Mouse (Mus musculus): Measurements from ENCODE around the gene Ccdc12. TPM values are rescaled to one million over a fixed set of nuclear protein-coding genes. Genes with fewer than 3 reads are reported as not detected.
"Not testable (repeated sequence)": the region's sequence is repeated elsewhere in the genome, so short reads cannot be mapped to it uniquely, and the experiment has no call there.

The Ccdc12 gene
- polyA plus RNA-seq, 1 experiment from 2014 or later, result 138 TPM

DNA sequence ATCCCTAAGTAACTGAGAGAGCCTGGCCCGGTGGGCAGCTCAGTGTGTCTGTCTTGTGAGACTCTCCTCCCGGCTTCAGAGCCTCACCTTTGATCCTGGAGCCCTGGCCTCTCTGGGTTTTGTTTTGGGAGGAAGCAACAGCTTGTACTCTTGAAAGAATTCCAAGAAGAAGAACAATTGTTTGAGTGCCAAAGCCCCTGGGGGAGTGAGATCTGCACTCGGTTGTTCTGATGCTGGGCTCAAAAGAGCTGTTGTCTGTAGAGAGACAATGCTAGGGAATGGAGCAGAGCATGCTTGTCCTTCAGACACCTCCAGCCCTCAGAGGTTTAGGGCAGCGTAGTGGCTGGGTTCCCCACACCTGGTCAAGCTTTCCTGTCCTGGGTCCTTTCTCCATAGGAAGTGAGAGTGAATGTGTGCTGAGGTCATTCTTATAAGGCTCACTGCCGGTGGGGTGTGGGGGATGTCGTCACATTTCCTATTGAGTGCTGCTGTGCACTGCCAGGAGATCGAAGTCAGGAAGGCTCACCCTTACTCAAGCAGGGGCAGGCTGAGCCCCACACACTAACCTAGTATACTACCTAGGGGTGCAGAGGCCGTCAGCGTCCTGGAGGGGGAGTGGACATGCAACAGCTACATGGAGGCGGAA lies 16.9 kb downstream of the Ccdc12 start:
- no peak overlapping the region for H3K9ac ChIP-seq (replicated peaks; ENCODE audit: low read depth, low read length)
- no peak overlapping the region for H3K4me2 ChIP-seq (replicated peaks; ENCODE audit: low read depth, low read length)
- H3K4me1 ChIP-seq (ENCODE audit: control insufficient read depth, insufficient read depth, low read length), result peaks cover 10% of the 10 kb centered on the region; the same call in 1 of the 2 replicates
- no peaks in the 10 kb centered on the region for H3K36me3 ChIP-seq (ENCODE audit: control insufficient read depth, insufficient read depth, low read length)
- H3K27ac ChIP-seq (ENCODE audit: low read length), result no peak overlapping the region
- H3K27me3 ChIP-seq (ENCODE audit: control insufficient read depth, insufficient read depth, low read length), result no peaks in the 10 kb centered on the region
- no peak overlapping the region for H3K4me3 ChIP-seq (ENCODE audit: low read depth, low read length)
- 64% methylated on average over 10 of the region's 10 CpGs for WGBS
- ATAC-seq (ENCODE audit: insufficient number of reproducible peaks, insufficient read depth, low FRiP score, low read depth), result no peak
- H3K9me3 ChIP-seq (ENCODE audit: control insufficient read depth, low read depth, low read length), result no peaks in the 10 kb centered on the region

DNA sequence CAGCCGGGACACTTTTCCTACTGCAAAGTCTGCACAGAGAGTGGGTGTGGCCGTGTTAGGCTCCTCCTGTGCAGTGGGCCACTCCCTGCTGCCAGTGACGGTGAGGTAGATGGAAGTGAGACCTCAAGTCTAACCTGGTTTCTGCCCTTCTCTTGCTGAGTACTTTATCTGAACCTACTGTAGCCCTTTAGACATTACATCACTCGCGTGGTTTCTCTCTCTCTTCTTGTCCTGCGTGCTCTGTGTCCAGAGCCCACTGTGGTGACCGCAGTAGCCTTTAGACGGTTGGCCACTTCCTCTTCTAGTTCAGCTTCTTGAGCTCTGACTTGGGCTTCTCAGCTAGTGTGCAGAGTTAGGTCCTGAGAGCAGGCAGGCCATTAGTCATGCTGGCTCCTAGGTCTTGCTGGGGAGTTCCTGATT lies 20.2 kb downstream of the Ccdc12 start:
- WGBS, result 76% methylated on average over 8 of the region's 8 CpGs
- H3K9me3 ChIP-seq (ENCODE audit: control insufficient read depth, low read depth, low read length), result no peaks in the 10 kb centered on the region
- H3K27me3 ChIP-seq (ENCODE audit: control insufficient read depth, insufficient read depth, low read length), result no peaks in the 10 kb centered on the region
- H3K4me1 ChIP-seq (ENCODE audit: control insufficient read depth, insufficient read depth, low read length), result peaks cover 10% of the 10 kb centered on the region; the same call in 1 of the 2 replicates
- H3K4me2 ChIP-seq (replicated peaks; ENCODE audit: low read depth, low read length), result no peak overlapping the region
- H3K9ac ChIP-seq (replicated peaks; ENCODE audit: low read depth, low read length), result no peak overlapping the region
- no peak overlapping the region for H3K27ac ChIP-seq (ENCODE audit: low read length)
- H3K4me3 ChIP-seq (ENCODE audit: low read depth, low read length), result no peak overlapping the region
- no peaks in the 10 kb centered on the region for H3K36me3 ChIP-seq (ENCODE audit: control insufficient read depth, insufficient read depth, low read length)
- ATAC-seq (ENCODE audit: insufficient number of reproducible peaks, insufficient read depth, low FRiP score, low read depth), result no peak

DNA sequence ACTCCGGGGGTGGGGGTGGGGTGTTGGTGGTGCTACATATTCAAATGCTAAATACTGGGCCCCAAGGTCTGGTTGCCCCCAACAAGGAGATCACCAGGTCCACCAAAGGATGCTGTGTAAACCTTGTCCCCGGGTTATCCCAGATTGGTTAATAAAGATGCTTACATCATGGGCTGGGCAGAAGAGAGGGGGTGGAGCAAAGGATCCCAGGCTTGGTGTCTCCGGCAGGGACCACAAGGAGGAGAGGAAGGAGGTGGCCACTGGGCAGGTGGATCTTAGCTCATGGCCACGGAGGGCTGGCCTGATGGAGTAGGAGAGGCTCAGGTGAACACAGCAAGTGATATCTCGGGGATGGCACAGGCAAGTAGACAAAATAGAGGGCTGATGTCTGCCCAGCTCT lies 22.6 kb downstream of the Ccdc12 start:
- Histone ChIP-seq H3K4me2 (replicated peaks; ENCODE audit: low read depth, low read length) (no peak overlapping the region), H3K4me1 (ENCODE audit: control insufficient read depth, insufficient read depth, low read length) (peaks cover 13% of the 10 kb centered on the region), H3K9me3 (ENCODE audit: control insufficient read depth, low read depth, low read length) (no peaks in the 10 kb centered on the region), H3K36me3 (ENCODE audit: control insufficient read depth, insufficient read depth, low read length) (no peaks in the 10 kb centered on the region), H3K27ac (ENCODE audit: low read length) (no peak overlapping the region), H3K4me3 (ENCODE audit: low read depth, low read length) (no peak overlapping the region), H3K27me3 (ENCODE audit: control insufficient read depth, insufficient read depth, low read length) (no peaks in the 10 kb centered on the region), H3K9ac (replicated peaks; ENCODE audit: low read depth, low read length) (no peak overlapping the region)
- WGBS, result 68% methylated on average over 5 of the region's 5 CpGs
- no peak for ATAC-seq (ENCODE audit: insufficient number of reproducible peaks, insufficient read depth, low FRiP score, low read depth)

DNA sequence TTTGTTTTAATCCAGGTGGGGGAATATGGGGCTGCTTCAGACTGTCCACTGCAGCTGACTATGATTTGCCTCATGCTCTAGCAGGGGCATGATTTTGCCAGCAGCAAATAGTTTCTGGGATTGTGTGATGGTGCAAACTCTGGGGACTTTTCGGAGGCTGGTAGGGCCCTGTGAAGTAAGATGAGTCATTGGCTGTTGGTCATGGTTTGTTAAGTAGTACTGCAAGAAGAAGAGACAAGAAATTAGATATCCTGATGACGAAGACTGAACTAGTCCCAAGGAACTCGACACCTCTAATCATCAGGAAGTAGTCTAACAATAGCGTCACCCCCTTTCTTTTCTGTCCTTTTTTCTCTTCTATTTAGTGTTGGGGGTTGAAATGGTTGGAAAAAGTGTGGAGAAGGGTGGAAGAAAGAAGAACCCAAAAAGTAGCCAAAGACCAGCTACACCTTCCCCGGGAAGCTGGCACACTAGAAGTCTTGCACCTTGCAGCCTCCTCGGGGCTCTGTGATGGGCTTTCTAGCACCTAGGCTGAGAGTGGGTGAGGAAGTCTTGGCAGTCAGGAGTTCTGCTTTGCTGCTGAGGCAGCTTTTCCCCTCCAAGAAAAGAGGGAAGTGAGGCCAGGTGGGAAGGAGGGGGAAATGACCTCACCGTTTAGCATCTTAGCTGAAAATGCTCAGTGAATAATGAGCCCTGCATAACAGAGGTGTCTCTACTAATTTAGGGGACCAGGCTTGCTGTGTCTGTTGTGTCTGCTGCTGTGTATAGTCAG lies 24.6 kb downstream of the Ccdc12 start:
- ATAC-seq (ENCODE audit: insufficient number of reproducible peaks, insufficient read depth, low FRiP score, low read depth), result no peak
- no peak overlapping the region for H3K27ac ChIP-seq (ENCODE audit: low read length)
- no peak overlapping the region for H3K4me3 ChIP-seq (ENCODE audit: low read depth, low read length)
- H3K27me3 ChIP-seq (ENCODE audit: control insufficient read depth, insufficient read depth, low read length), result no peaks in the 10 kb centered on the region
- no peaks in the 10 kb centered on the region for H3K9me3 ChIP-seq (ENCODE audit: control insufficient read depth, low read depth, low read length)
- peaks cover 31% of the 10 kb centered on the region for H3K4me1 ChIP-seq (ENCODE audit: control insufficient read depth, insufficient read depth, low read length)
- H3K4me2 ChIP-seq (replicated peaks; ENCODE audit: low read depth, low read length), result no peak overlapping the region
- 79% methylated on average over 7 of the region's 7 CpGs for WGBS
- no peak overlapping the region for H3K9ac ChIP-seq (replicated peaks; ENCODE audit: low read depth, low read length)
- H3K36me3 ChIP-seq (ENCODE audit: control insufficient read depth, insufficient read depth, low read length), result no peaks in the 10 kb centered on the region

DNA sequence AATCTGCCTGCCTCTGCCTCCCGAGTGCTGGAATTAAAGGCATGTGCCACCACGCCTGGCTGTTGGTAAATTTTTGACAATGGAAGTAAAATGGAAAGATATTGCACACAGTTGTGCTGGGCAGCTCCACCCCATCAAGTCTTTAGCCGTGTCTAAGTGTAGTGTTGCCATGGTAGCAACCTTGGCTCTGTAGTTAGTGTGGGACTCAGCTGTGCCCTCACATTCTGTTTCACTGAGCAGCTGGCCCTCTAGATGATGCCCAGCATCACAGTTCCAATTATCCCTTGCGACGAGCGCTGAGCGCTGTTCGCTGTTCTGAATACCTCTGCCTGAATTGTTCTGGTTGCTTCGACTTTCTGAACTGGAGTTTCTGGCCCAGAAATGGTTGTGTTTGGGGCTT lies 25.5 kb downstream of the Ccdc12 start:
- Histone ChIP-seq H3K27me3 (ENCODE audit: control insufficient read depth, insufficient read depth, low read length) (no peaks in the 10 kb centered on the region), H3K9me3 (ENCODE audit: control insufficient read depth, low read depth, low read length) (no peaks in the 10 kb centered on the region), H3K27ac (ENCODE audit: low read length) (no peak overlapping the region), H3K9ac (replicated peaks; ENCODE audit: low read depth, low read length) (no peak overlapping the region), H3K36me3 (ENCODE audit: control insufficient read depth, insufficient read depth, low read length) (no peaks in the 10 kb centered on the region), H3K4me3 (ENCODE audit: low read depth, low read length) (no peak overlapping the region), H3K4me1 (ENCODE audit: control insufficient read depth, insufficient read depth, low read length) (peaks cover 40% of the 10 kb centered on the region), H3K4me2 (replicated peaks; ENCODE audit: low read depth, low read length) (no peak overlapping the region)
- no peak for ATAC-seq (ENCODE audit: insufficient number of reproducible peaks, insufficient read depth, low FRiP score, low read depth)
- 79% methylated on average over 9 of the region's 9 CpGs for WGBS

DNA sequence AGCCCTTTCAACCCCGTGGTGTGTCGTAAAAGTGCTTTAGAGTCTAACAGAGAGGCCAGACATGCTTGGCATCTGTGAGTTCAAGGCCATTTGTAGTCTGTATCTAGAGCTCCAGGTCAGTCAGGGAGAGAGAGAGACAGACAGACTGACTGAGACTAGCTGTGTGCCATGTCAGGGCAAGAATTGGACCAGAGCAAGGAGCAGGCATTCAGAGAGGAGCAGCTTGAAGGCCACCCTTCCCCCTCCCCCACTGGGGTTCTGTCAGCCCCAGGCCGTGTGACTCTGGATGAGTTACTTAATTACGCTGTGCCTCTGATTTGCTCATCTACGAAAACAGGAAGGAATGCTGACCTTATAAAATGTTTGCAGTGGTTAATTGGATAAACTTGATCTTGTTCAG lies 26.0 kb downstream of the Ccdc12 start:
- Histone ChIP-seq H3K27me3 (ENCODE audit: control insufficient read depth, insufficient read depth, low read length) (no peaks in the 10 kb centered on the region), H3K27ac (ENCODE audit: low read length) (no peak overlapping the region), H3K9ac (replicated peaks; ENCODE audit: low read depth, low read length) (no peak overlapping the region), H3K4me2 (replicated peaks; ENCODE audit: low read depth, low read length) (no peak overlapping the region), H3K4me3 (ENCODE audit: low read depth, low read length) (no peak overlapping the region), H3K9me3 (ENCODE audit: control insufficient read depth, low read depth, low read length) (no peaks in the 10 kb centered on the region), H3K36me3 (ENCODE audit: control insufficient read depth, insufficient read depth, low read length) (no peaks in the 10 kb centered on the region), H3K4me1 (ENCODE audit: control insufficient read depth, insufficient read depth, low read length) (peaks cover 40% of the 10 kb centered on the region)
- WGBS, result 60% methylated on average over 5 of the region's 5 CpGs
- no peak for ATAC-seq (ENCODE audit: insufficient number of reproducible peaks, insufficient read depth, low FRiP score, low read depth)

DNA sequence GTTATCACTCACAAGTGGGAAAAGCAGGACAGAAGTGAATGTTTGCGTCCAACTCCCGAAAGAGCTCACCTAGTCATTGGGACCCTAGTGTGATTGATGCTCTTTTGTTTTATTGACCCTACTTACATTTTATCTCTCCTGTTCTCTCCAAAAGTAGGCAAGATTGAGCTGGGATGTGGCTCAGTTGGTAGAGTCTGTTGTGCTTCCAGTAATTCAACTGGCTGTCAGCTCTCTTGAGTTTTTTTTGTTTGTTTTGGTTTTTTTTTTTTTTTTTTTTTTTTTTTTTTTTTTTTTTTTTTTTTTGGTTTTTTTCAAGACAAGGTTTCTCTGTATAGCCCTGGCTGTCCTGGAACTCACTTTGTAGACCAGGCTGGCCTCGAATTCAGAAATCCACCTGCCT lies 26.4 kb downstream of the Ccdc12 start:
- peaks cover 37% of the 10 kb centered on the region for H3K4me1 ChIP-seq (ENCODE audit: control insufficient read depth, insufficient read depth, low read length)
- not testable (repeated sequence) for H3K9me3 ChIP-seq (ENCODE audit: control insufficient read depth, low read depth, low read length); H3K27me3 ChIP-seq (ENCODE audit: control insufficient read depth, insufficient read depth, low read length); H3K9ac ChIP-seq (replicated peaks; ENCODE audit: low read depth, low read length); H3K36me3 ChIP-seq (ENCODE audit: control insufficient read depth, insufficient read depth, low read length); H3K27ac ChIP-seq (ENCODE audit: low read length); H3K4me3 ChIP-seq (ENCODE audit: low read depth, low read length); H3K4me2 ChIP-seq (replicated peaks; ENCODE audit: low read depth, low read length); ATAC-seq (ENCODE audit: insufficient number of reproducible peaks, insufficient read depth, low FRiP score, low read depth)
- WGBS, result 68% methylated on average over 3 of the region's 3 CpGs

DNA sequence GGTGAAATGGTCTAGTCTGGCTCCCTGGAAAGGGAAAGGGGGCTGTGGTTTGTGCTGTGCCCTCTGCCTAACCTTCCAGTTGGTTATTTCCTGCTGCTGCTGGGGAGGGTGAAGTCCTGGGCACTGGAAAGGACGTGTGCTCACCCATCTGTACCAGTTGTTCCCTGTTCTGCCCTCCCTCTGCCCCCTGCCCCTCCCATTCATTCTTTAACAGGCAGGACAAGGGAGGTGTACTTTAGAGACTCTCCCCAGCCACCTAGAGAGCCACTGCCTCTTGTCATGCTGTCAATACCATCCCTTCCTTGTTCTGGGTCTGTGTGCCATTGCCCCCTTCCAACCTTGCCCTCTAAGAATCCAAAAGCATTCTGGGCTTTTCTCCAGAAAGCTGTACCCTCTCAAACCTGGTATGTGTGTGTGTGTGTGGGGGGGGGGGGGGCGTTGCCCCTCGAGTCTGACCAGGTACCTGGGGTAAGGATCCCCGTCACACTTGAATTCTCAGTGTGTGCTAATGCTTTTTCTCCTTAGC lies 27.3 kb downstream of the Ccdc12 start:
- Histone ChIP-seq H3K9ac (replicated peaks; ENCODE audit: low read depth, low read length) (no peak overlapping the region), H3K4me2 (replicated peaks; ENCODE audit: low read depth, low read length) (no peak overlapping the region)

More for the DNA sequence above, 27.3 kb downstream of the Ccdc12 start:
- peaks cover 36% of the 10 kb centered on the region for H3K4me1 ChIP-seq (ENCODE audit: control insufficient read depth, insufficient read depth, low read length)
- no peaks in the 10 kb centered on the region for H3K27me3 ChIP-seq (ENCODE audit: control insufficient read depth, insufficient read depth, low read length)
- 0 out of 2 replicates have a peak, but pooled peaks have one; percentile 2 for ATAC-seq (ENCODE audit: insufficient number of reproducible peaks, insufficient read depth, low FRiP score, low read depth)
- H3K27ac ChIP-seq (ENCODE audit: low read length), result peak overlapping the region; percentile 95
- no peaks in the 10 kb centered on the region for H3K9me3 ChIP-seq (ENCODE audit: control insufficient read depth, low read depth, low read length)
- 51% methylated on average over 4 of the region's 4 CpGs for WGBS
- H3K4me3 ChIP-seq (ENCODE audit: low read depth, low read length), result no peak overlapping the region
- H3K36me3 ChIP-seq (ENCODE audit: control insufficient read depth, insufficient read depth, low read length), result no peaks in the 10 kb centered on the region
